Mouse (Mus musculus) splenic B cell, adult 2 months (primary cell): Measurements from ENCODE around the gene Qrfp.

Source experiments
- DNase-seq: peaks from one replicate; pipeline ENCODE4 v3.0.0-alpha.2; 2011; ENCODE audit warnings: low read depth, low spot score
- H3K27me3 ChIP-seq: 2 replicates; pipeline ENCODE4 v1.6.1; 2012; ENCODE audit warnings: mild to moderate bottlenecking, low read length, moderate library complexity, mixed read lengths; ENCODE audit not compliant: control insufficient read depth, poor library complexity, insufficient read depth, severe bottlenecking
- H3K36me3 ChIP-seq: 2 replicates; pipeline ENCODE4 v1.6.1; 2012; ENCODE audit warnings: mild to moderate bottlenecking, low read length, moderate library complexity, mixed read lengths; ENCODE audit not compliant: control insufficient read depth, poor library complexity, insufficient read depth, severe bottlenecking

The Qrfp gene

DNA sequence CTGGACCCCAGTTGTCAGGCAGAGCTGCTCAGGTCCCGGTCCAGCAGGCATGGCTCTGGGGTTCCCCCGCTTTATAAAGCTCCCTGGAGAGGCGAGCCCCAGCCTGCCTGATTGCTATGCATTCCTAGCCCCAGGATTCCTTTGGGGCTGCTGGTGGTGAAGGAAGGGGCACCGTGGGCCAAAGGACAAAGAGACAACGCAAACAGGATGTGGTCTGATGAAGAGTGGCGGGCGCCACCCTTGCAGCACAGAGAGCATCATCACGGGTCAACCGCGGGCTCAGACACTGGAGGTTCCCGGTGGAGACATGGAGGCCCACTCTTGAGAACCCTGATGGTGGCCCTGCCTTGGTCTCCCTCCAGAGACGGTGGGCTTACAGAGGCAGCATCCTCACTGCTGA lies at the start of gene Qrfp:
Gene Qrfp, minus strand, starts transcription at position 137 of the 400 bp plus-strand sequence.
- no peaks in the 10 kb centered on the region for H3K36me3 ChIP-seq
- no peaks in the 10 kb centered on the region for H3K27me3 ChIP-seq
- peak; percentile 43 for DNase-seq

GRCm38 (mm10) chr2:31858500-31858899 lies 48.1 kb upstream of the Qrfp start:
- no peaks in the 10 kb centered on the region for H3K27me3 ChIP-seq
- H3K36me3 ChIP-seq = no peaks in the 10 kb centered on the region
- no peak for DNase-seq

DNA sequence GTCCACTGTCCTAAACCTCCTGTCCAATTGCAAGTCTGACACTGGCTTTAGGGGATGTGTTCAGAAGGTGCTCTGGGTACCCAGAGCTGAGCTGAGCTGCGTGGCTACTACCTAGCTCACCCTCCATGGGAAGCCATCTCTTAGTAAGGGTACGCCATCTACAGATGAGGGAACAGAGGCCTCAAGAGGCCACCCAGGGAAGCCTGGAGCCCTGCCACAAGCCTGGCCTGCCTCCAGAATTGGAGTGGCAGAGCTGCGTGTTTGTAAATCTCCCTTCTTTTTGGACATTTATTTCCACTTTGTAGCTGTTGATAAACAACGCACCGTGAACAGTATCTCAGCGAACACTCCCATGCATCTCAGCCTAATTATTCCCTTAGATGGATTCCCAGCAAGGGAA lies 46.8 kb upstream of the Qrfp start:
- no peaks in the 10 kb centered on the region for H3K36me3 ChIP-seq
- H3K27me3 ChIP-seq = no peaks in the 10 kb centered on the region
- no peak for DNase-seq

GRCm38 (mm10) chr2:31855991-31856390 lies 45.6 kb upstream of the Qrfp start:
- Histone ChIP-seq H3K36me3 (no peaks in the 10 kb centered on the region), H3K27me3 (no peaks in the 10 kb centered on the region)
- DNase-seq = no peak

- no peak for DNase-seq
- no peaks in the 10 kb centered on the region for H3K36me3 ChIP-seq
- peaks cover 2% of the 10 kb centered on the region; the same call in 1 of the 2 replicates for H3K27me3 ChIP-seq
Observed at GRCm38 (mm10) chr2:31850141-31850540, 39.8 kb upstream of the Qrfp start.

DNA sequence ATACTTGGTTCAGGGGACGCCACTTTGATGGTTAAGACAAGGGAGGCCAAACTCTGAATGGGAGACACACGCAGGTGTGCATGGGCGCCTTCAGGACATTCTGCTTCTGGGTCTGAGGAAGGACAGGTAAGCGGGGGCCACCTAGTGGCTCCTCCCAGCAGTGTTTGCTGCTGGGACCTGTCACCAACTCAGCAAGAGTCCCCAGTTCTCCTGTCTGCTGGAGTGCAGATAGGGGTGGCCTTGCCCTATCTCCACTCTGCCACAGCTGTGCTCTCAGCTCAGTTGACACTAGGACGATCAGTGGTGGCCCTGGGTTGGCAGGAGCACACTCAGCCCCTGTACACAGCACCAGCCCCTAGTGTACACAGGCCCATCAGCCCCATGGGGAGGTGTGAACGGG lies 37.5 kb upstream of the Qrfp start:
- DNase-seq = peak; percentile 81
- Histone ChIP-seq H3K27me3 (peaks cover 2% of the 10 kb centered on the region; the same call in 1 of the 2 replicates), H3K36me3 (no peaks in the 10 kb centered on the region)

DNA sequence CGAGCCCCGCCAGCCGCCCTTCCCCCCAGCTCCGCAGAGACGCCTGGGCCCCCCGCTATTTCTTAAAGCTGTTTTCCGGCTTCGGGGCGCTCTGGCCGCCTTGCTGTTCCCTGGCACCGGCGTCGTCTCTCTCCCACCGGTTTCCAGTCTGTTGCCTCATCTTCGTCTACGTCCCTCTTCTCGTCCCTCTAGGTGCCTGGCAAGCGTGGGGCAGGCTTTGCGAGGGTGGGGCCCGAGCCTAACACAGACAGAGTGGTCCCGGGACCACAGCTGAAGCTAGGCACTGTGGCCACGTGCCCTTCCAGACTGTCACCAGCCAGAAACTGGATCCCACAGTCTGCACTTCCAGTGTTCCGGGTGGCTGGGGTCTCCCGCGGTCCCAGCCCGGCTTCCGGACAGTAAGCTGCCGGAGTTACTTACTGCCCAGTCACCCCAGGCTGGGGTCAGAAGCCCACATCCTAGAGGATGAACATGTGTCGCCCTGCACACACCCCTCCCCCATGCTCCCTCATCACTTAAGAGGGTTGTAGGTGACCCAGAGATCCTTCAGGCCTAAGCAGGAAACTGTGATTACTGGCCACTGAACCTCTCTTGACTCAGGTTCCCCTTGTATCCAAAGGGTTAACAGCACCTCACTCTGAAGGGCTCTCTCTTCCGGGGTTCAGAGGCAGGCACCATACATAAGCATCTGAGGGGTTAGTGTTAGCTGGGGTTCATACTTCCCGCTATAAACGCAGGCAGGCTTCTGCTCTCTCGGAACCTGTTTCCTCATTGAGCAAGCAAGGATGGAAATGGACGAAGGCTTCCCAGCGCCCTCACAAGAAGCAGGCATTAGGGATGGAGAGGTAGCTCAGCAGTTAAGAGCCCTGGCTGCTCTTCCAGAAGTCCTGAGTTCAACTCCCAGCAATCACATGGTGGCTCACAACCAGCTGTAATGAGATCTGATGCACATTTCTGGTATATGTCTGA lies 36.6 kb upstream of the Qrfp start:
- peak; percentile 15 for DNase-seq
- Histone ChIP-seq H3K36me3 (no peaks in the 10 kb centered on the region), H3K27me3 (peaks cover 2% of the 10 kb centered on the region; the same call in 1 of the 2 replicates)

DNA sequence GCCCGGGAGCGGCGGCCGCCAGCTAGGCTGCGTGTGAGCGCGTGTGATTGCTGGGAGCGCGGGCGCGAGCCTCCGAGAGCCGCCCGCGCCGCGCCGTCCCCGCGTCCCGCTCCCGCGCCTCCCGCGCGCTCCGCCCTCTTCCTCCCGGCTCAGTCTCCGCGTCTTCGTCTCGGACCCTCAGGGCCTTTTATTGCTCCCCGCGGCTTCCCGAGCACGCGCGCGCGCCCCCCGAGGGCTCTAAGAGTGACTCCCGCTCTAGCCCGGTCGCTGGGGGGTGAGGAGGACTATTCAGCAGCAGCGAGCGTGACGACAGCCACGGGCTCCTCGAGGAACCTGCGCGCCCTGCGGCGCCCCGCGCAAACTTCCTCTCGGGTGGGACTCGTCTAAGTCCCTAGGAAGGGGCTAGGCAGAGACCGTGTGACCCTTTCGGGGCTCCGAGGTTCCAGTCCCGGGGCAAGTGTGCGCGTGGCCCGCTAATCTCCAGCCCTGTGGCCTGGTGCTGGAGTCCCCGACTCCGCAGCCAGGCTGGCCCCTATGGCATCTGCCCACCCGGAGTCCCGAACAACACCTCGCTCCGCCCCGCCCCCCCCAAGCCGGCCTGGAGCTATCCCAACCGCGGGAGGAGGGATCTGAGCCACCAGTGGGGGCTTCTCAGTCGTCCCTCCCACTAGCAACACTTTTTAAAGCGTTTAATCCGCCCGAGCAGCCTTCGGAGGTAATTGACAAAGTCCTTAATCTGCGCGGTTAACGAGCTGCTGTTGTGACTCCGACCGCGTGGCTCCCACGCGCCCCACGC lies 35.7 kb upstream of the Qrfp start, which contains the start of gene Fibcd1:
Gene Fibcd1, minus strand, starts transcription at position 110 of the 796 bp plus-strand sequence.
- no peaks in the 10 kb centered on the region for H3K36me3 ChIP-seq
- peak; percentile 39 for DNase-seq
- peaks cover 2% of the 10 kb centered on the region; the same call in 1 of the 2 replicates for H3K27me3 ChIP-seq

- DNase-seq = no peak
Observed at GRCm38 (mm10) chr2:31845512-31845895, 35.1 kb upstream of the Qrfp start.

GRCm38 (mm10) chr2:31844729-31845136 lies 34.4 kb upstream of the Qrfp start:
- no peak for DNase-seq
- H3K27me3 ChIP-seq = peaks cover 2% of the 10 kb centered on the region; the same call in 1 of the 2 replicates
- H3K36me3 ChIP-seq = no peaks in the 10 kb centered on the region

More at GRCm38 (mm10) chr2:31845512-31845895, 35.1 kb upstream of the Qrfp start:
- peaks cover 2% of the 10 kb centered on the region; the same call in 1 of the 2 replicates for H3K27me3 ChIP-seq
- H3K36me3 ChIP-seq = no peaks in the 10 kb centered on the region

DNA sequence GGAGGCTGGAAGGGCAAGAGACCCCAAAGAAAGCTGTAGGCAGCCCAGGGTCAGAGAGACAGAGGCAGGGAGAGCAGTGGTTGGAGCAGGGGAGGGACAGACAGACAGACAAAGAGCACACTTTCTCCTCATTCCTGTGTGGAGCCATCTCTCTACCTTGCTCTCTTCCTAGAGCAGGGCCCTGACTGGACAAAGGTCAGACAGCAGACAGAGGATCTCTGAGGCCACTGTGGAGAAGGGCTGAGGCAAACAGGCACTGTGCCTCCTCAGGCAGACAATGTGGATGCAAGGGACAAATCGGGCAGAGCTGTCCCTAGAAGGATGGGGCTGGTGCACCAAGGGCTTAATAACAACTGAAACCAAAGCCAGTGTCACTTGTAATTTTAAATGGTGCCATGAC lies 28.5 kb upstream of the Qrfp start:
- Histone ChIP-seq H3K36me3 (no peaks in the 10 kb centered on the region), H3K27me3 (no peaks in the 10 kb centered on the region)
- DNase-seq = no peak

DNA sequence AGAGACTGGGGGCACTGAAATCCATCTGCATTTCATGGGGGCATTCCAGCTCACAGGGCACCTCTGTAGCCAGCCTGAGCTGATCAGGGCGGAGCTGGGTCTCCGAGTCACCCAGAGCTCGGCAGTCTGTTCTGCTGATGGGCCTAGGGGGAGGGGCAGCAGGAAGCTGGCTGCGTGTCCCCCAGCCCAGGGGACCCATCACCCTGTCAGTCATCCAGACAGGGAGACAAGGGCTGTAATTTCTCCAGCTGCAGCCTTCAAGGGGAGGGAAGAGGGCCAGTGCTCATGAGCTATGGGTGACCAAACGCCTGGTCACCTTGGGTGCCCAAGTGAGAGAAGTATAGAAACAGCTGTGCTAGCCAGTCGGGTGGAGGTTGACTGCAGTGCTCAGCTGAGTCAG lies 26.6 kb upstream of the Qrfp start:
- Histone ChIP-seq H3K27me3 (no peaks in the 10 kb centered on the region), H3K36me3 (no peaks in the 10 kb centered on the region)
- no peak for DNase-seq

- Histone ChIP-seq H3K27me3 (no peaks in the 10 kb centered on the region), H3K36me3 (no peaks in the 10 kb centered on the region)
- no peak for DNase-seq
Observed at GRCm38 (mm10) chr2:31836091-31836490, 25.7 kb upstream of the Qrfp start.

GRCm38 (mm10) chr2:31828311-31828825 lies 18.0 kb upstream of the Qrfp start:
- no peak for DNase-seq
- Histone ChIP-seq H3K27me3 (no peaks in the 10 kb centered on the region), H3K36me3 (no peaks in the 10 kb centered on the region)
